ENCODE assay signal across 8 mouse cellular contexts in the genomic region with DNA sequence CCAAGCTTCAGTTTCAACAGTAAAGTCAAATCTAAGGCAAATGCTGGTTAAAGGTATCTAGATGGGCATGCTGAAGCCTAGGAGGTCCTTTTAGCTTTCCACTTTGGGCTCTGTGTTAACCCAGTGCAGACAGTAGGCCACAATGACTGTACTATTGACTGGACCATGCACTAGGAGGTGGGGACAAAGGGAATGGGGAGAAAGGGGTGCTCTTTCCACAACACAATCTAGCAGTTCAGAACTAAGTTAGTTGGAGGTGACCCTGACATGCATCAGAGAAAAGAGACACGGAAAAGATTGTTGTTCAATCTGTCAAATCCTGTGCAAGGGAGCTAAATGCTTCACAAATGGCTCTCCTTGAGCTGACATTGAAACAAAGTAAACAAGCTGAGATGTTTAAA. TPM values are rescaled to one million over a fixed set of nuclear protein-coding genes. Genes with fewer than 3 reads are reported as not detected.
A peak's percentile ranks its signal among the peaks of the same experiment; 100 is the strongest.
DNase-seq lines count a peak whose midpoint lies in the region; ATAC-seq lines count a peak whose summit lies in the region.

No protein-coding gene starts in this region.

- H3K4me1 ChIP-seq in forebrain, embryonic 15.5 days: peaks cover 67% of the 10 kb centered on the region
- peaks cover 24% of the 10 kb centered on the region for H3K4me1 ChIP-seq in midbrain, embryonic 11.5 days (ENCODE audit: control insufficient read depth, insufficient read depth, low read length)

- H3K36me3 ChIP-seq in forebrain, embryonic 15.5 days: no peaks in the 10 kb centered on the region
- H3K36me3 ChIP-seq in midbrain, embryonic 11.5 days (ENCODE audit: control insufficient read depth, insufficient read depth, low read length): peaks cover 12% of the 10 kb centered on the region

- H3K4me2 ChIP-seq in forebrain, embryonic 15.5 days (replicated peaks): peak overlapping the region; percentile 76
- peak overlapping the region; percentile 57 for H3K4me2 ChIP-seq in midbrain, embryonic 11.5 days

- 3% methylated on average over 1 of the region's 1 CpGs for WGBS in forebrain, embryonic 15.5 days
- WGBS in midbrain, embryonic 11.5 days: 0% methylated on average over 1 of the region's 1 CpGs

- H3K27me3 ChIP-seq in forebrain, embryonic 15.5 days: no peaks in the 10 kb centered on the region
- H3K27me3 ChIP-seq in midbrain, embryonic 11.5 days (ENCODE audit: control insufficient read depth, insufficient read depth, low read length): no peaks in the 10 kb centered on the region

- peak overlapping the region; percentile 98 for H3K27ac ChIP-seq in forebrain, embryonic 15.5 days (replicated peaks)
- H3K27ac ChIP-seq in midbrain, embryonic 11.5 days (ENCODE audit: low read depth, low read length): peak overlapping the region; percentile 85

- peak overlapping the region; percentile 75 for H3K9ac ChIP-seq in forebrain, embryonic 15.5 days (replicated peaks)
- peak overlapping the region; percentile 72 for H3K9ac ChIP-seq in midbrain, embryonic 11.5 days (ENCODE audit: low read length)

- H3K9me3 ChIP-seq in forebrain, embryonic 15.5 days: no peaks in the 10 kb centered on the region
- no peaks in the 10 kb centered on the region; the same call in 1 of the 2 replicates for H3K9me3 ChIP-seq in midbrain, embryonic 11.5 days (ENCODE audit: control insufficient read depth, low read length)

- peak; percentile 12; the same call in 1 of the 2 replicates for ATAC-seq in forebrain, embryonic 15.5 days (replicated peaks)
- ATAC-seq in midbrain, embryonic 11.5 days (ENCODE audit: low FRiP score): peak; percentile 31; the same call in 1 of the 2 replicates
- no peak for ATAC-seq in megakaryocyte-erythroid progenitor cell, adult 5-6 weeks (replicated peaks; ENCODE audit: low FRiP score, low TSS enrichment, poor library complexity, severe bottlenecking)

- H3K4me3 ChIP-seq in forebrain, embryonic 15.5 days: peak overlapping the region; percentile 84
- H3K4me3 ChIP-seq in midbrain, embryonic 11.5 days (ENCODE audit: low read depth, low read length): peak overlapping the region; percentile 42

- DNase-seq in kidney, adult 11 months: peak; percentile 45
- DNase-seq in kidney, postnatal 14 days: no peak
- peak; percentile 35 for DNase-seq in brain, adult 2 months (ENCODE audit: low read depth, low spot score)
- peak; percentile 43 for DNase-seq in kidney, adult 18-20 months
- DNase-seq in midbrain, embryonic 11.5 days (ENCODE audit: low spot score, missing footprints): peak; percentile 95
- no peak for DNase-seq in spleen, postnatal 14 days (ENCODE audit: low spot score in 2 of 2)

RNA-seq across cellular contexts. Expression of a gene that starts 7.3 kb away (rescaled TPM):
- 9.1 and 10.4 TPM in 2 replicates for polyA plus RNA-seq in forebrain, embryonic 15.5 days (2015; fragmentation: Nextera tagmentation; extraction: Ambion mirVana)
- 5.3 and 5.9 TPM in 2 replicates for polyA plus RNA-seq in midbrain, embryonic 11.5 days (2014; fragmentation: Nextera tagmentation; extraction: Ambion mirVana)
- total RNA-seq in megakaryocyte-erythroid progenitor cell, adult 5-6 weeks (2014; fragmentation: Nextera tagmentation): not detected in 2 replicates
- total RNA-seq in megakaryocyte-erythroid progenitor cell, adult 5-6 weeks (2017): not detected in 2 replicates

RNA-seq across cellular contexts. Expression of a gene that starts 32.4 kb away (rescaled TPM):
- polyA plus RNA-seq in forebrain, embryonic 15.5 days (2015; fragmentation: Nextera tagmentation; extraction: Ambion mirVana): 5.0 TPM in 2 replicates
- polyA plus RNA-seq in midbrain, embryonic 11.5 days (2014; fragmentation: Nextera tagmentation; extraction: Ambion mirVana): 7.2 and 7.7 TPM in 2 replicates
- 7.7 and 10.8 TPM in 2 replicates for total RNA-seq in megakaryocyte-erythroid progenitor cell, adult 5-6 weeks (2014; fragmentation: Nextera tagmentation)
- 7.6 and 11.2 TPM in 2 replicates for total RNA-seq in megakaryocyte-erythroid progenitor cell, adult 5-6 weeks (2017)

RNA-seq across cellular contexts. Expression of a gene that starts 51.0 kb away (rescaled TPM):
- 27.4 and 30.3 TPM in 2 replicates for polyA plus RNA-seq in forebrain, embryonic 15.5 days (2015; fragmentation: Nextera tagmentation; extraction: Ambion mirVana)
- polyA plus RNA-seq in midbrain, embryonic 11.5 days (2014; fragmentation: Nextera tagmentation; extraction: Ambion mirVana): 22.6 and 23.7 TPM in 2 replicates
- total RNA-seq in megakaryocyte-erythroid progenitor cell, adult 5-6 weeks (2014; fragmentation: Nextera tagmentation): not detected in 2 replicates
- total RNA-seq in megakaryocyte-erythroid progenitor cell, adult 5-6 weeks (2017): not detected in 2 replicates

Comparison
In these comparisons a context has a peak if more than half of its experiments do, and no peak if none do; other contexts are left out.
1. DNase-seq: peak in kidney, adult 11 months (single experiment), brain, adult 2 months (single experiment), kidney, adult 18-20 months (single experiment) and midbrain, embryonic 11.5 days (single experiment); none in kidney, postnatal 14 days (single experiment) and spleen, postnatal 14 days (0 of 2).